Mouse (Mus musculus): Measurements from ENCODE around the gene Smim22. TPM values are rescaled to one million over a fixed set of nuclear protein-coding genes. Genes with fewer than 3 reads are reported as not detected.

Gene Smim22
- total RNA-seq (2023) = not detected

DNA sequence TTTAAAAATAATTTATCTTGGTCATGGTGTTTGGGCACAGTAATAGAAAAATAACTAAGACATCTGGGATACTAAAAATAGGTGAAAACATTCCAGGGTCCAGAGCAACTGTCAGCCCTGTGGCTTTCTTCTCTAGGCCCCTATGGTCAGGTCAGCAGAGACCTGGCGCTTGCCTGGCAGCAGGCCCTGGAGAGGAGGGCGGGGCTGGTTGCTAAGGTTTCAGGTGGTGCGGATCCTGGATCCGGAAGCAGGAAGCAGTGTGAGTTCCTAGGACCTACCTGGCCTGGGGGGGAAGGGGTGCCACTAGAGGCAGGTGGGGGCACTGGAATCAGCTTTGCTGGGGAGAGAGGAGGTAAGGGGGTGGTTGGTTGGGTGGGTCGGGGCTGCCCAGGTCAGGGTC, at the start of gene Smim22:
Smim22 (plus strand) TSS at position 222 of the 400 bp plus-strand sequence.

DNA sequence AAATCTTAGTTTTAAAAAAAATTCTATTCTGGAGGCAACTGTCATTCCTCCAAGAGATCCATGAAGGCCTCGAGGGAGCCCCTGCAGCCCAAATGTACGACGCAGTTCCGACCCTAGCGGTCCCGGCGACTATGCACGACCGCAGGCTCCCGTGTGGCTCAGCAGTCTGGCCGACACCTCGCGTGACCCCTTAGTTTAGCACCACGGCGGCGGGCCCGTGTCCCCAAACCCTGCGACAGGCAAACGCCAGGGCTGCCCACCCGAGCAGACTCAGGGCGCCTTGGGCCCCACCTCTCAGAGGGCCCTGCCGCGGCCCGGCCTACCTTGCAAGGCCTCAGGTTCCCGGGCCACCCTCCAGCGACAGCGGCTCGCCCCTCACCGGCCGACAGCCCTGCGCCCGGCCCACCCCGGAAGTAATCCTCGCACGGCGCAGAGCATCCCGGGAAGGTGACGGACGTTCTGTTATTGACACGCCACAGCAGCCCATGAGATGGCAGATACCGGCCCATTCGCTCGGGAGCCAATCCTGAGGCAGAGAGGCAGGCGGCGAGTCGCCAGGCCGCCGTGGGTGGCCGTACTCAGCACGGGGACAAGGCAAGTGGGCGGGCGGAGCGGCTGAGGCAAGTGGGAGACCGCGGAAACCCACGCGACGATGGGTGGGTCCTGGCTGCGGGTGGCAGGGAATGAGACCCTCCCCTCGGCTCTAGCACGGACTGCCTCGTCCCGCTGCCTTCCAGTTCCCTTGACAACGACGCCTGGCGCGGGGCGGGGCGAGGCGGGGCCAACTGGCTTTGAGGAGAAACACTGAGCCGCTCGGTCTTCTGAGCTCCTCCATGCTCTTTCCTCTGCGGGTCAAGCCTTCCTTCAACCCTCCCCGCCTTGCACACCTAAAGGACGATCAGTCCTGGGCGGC, 43.0 kb upstream of the Smim22 start, which contains the start of gene Anks3:
Anks3 (minus strand) TSS at position 409 of the 913 bp plus-strand sequence.

DNA sequence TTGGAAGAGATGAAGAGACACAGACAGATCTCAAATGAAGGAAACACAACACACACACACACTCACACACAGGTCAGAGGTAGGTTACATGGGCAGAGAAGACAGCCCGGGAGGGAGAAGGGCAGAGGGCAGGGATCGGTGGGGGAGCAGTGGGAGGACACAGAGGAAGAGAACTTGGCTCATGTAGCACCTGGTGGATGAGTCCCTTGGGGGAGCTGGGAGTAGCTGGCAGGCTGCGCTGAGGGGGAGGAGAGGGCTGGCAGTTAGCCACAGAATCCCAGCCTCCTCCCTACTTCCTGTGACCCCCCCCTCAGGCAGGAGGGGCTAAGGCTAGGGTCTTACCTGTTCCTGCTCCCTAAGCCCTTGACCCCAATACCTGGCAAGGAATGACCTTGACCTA, 9.5 kb upstream of the Smim22 start, which contains the start of gene Sept12:
Sept12 (minus strand) TSS at position 300 of the 400 bp plus-strand sequence.

DNA sequence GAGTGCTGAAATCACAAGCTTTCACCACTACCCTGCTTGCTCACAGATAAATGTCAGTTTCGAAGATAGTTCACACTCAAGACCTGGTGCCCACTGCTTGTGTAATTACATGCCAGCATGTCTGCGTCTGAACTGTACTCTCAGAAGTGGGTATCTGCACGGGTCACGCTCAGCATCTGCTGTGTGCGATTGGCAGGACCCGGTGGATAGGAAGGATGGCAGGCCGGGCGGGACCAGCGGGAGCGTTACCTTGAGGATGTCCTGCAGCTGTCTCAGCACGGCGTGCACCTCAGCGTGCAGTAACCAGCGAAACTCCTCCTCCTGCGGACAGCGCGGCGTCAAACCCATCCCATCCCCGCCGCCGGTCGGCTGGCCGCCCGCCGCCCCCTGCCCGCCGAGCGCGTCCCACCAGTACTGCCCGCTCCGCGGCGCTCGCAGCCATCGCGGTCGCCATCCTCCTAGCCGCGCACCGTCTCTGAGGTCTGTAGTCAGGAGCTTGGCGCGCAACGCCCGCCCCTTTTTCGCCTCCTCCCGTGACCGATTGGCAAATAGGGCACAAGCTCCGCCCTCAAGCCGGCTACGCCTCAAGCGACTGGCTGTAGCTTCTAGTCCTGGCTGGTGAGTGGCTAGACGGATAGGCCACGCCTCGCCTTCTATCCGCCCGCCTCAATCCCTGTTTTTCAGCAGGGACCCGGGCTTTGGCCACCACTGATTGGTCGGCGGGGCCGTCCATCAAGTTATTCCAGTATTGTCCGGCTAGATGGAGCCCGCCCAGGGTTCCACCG, 6.2 kb downstream of the Smim22 start, which contains the start of gene Rogdi:
Rogdi (minus strand) TSS at position 500 of the 785 bp plus-strand sequence.

DNA sequence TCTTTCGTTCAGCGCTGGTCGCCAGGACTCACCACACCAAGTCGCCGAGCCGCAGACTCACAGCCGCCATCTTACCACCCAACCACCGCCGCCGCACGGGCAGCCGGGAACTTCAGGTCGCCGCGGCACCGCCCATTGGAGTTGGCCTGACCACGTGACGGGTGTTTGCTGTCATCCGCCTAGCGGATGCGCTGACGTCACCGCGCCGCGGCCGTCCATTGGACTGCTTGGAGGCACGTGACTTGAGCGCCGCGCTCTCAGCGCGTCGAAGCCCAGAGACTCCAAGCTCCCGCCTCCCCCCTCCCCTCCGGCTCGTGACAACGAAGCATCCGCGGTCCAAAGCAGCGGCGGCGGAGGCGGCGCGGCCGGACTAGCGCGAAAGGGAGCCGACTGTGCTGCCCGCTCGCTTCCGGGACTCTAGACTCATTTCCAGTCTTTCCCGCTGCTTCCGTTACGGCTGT, 42.7 kb downstream of the Smim22 start, which contains the start of the genes Glyr1 and Ubn1:
Glyr1 (minus strand) TSS at position 90 of the 461 bp plus-strand sequence.
Ubn1 (plus strand) TSS at position 284 of the 461 bp plus-strand sequence.

Other genes with a start within 250 kb of the Smim22 start
- gene Cdip1, start 217.0 kb upstream of the Smim22 start, total RNA-seq (2023) = 47.1 TPM
- gene 4930562C15Rik, start 171.9 kb upstream of the Smim22 start, total RNA-seq (2023) = not detected
- 160 TPM for gene Ubald1, start 127.0 kb upstream of the Smim22 start, total RNA-seq (2023)
- 76.2 TPM for gene Mgrn1, start 121.0 kb upstream of the Smim22 start, total RNA-seq (2023)
- gene Nudt16l1, start 68.5 kb upstream of the Smim22 start, total RNA-seq (2023) = 48.4 TPM
- gene Anks3, start 43.1 kb upstream of the Smim22 start, total RNA-seq (2023) = 63.4 TPM
- gene Sept12, start 9.4 kb upstream of the Smim22 start, total RNA-seq (2023) = not detected
- gene Rogdi, start 6.3 kb downstream of the Smim22 start, total RNA-seq (2023) = 18.5 TPM
- gene Glyr1, start 42.6 kb downstream of the Smim22 start, total RNA-seq (2023) = 113 TPM
- 120 TPM for gene Ubn1, start 42.8 kb downstream of the Smim22 start, total RNA-seq (2023)
- gene Ppl, start 125.1 kb downstream of the Smim22 start, total RNA-seq (2023) = 1.2 TPM
- gene Sec14l5, start 139.8 kb downstream of the Smim22 start, total RNA-seq (2023) = not detected
- 25.3 TPM for gene Nagpa, start 196.7 kb downstream of the Smim22 start, total RNA-seq (2023)
- gene AU021092, start 215.0 kb downstream of the Smim22 start, total RNA-seq (2023) = 0.41 TPM
- gene Alg1, start 226.3 kb downstream of the Smim22 start, total RNA-seq (2023) = 33.2 TPM
- 22.9 TPM for gene Eef2kmt, start 248.7 kb downstream of the Smim22 start, total RNA-seq (2023)

Measured in CD4-positive naive resting alpha-beta T cell, adult 57 days (primary cell).